Mouse (Mus musculus): Measurements from ENCODE around the gene Cdc42ep1.

GRCm38 (mm10) chr15:78839744-78840143, 2.7 kb upstream of the Cdc42ep1 start:
- TF ChIP-seq MYC (IDR thresholded peaks at IDR 0.05; ENCODE audit: low read depth, low read length), result no peak
- no peak for TF ChIP-seq TAL1 (IDR thresholded peaks at IDR 0.05; ENCODE audit: low read length)
- no peak for TF ChIP-seq POLR2A (IDR thresholded peaks at IDR 0.05; ENCODE audit: control insufficient read depth in 1 of 2, insufficient read depth in 1 of 2, low read depth in 1 of 2, low read length in 2 of 2, poor library complexity in 1 of 2)
- TF ChIP-seq CTCF (IDR thresholded peaks at IDR 0.05 in 2 of 3, conservative IDR thresholded peaks at IDR 0.05 in 1 of 3; ENCODE audit: control insufficient read depth in 1 of 3, insufficient read depth in 1 of 3, low read depth in 2 of 3, low read length in 3 of 3, poor library complexity in 1 of 3, severe bottlenecking in 1 of 3), result no peak
- TF ChIP-seq E2F4 (IDR thresholded peaks at IDR 0.05; ENCODE audit: borderline replicate concordance, low read depth, low read length), result no peak
- TF ChIP-seq GABPA (IDR thresholded peaks at IDR 0.05; ENCODE audit: low read depth, low read length), result no peak

Measured in MEL (cell line).